Mouse (Mus musculus) heart, adult 2 months (tissue): ENCODE results near the gene Obp2b.

Experiments
- CTCF ChIP-seq: fragments of 200-600 bp; IDR thresholded peaks from 2 replicates; pipeline ENCODE4 v1.8.1; 2022; ENCODE audit warnings: antibody characterized with exemption, mild to moderate bottlenecking, moderate library complexity
- EP300 ChIP-seq: fragments of 200-500 bp; IDR thresholded peaks from 2 replicates; pipeline ENCODE4 v1.6.1; 2011; ENCODE audit warnings: low read depth, low read length, control low read depth; ENCODE audit not compliant: insufficient read depth
- POLR2A ChIP-seq: fragments of 200-500 bp; IDR thresholded peaks from 2 replicates; pipeline ENCODE4 v1.6.1; 2011; ENCODE audit warnings: mild to moderate bottlenecking, low read depth, low read length, control low read depth; ENCODE audit not compliant: insufficient read depth

GRCm38 (mm10) chr2:25765269-25765668 lies 28.5 kb downstream of the Obp2b start, which contains the start of gene Lcn3:
- TF ChIP-seq POLR2A (no peak), CTCF (no peak), EP300 (no peak)
